Mouse (Mus musculus): ENCODE data around the gene Bend5. TPM values are rescaled to one million over a fixed set of nuclear protein-coding genes. Genes with fewer than 3 reads are reported as not detected.

Gene Bend5
- 10 to 100 TPM in 1 of 2 experiments, under 1 TPM in 1; 0.72 to 13.1 TPM for polyA plus RNA-seq (2017; shearing (Covaris generic))

GRCm38 (mm10) chr4:111414818-111415488, at the start of gene Bend5:
TSS of gene Bend5 (plus strand) at chr4:111415006.

